Mouse (Mus musculus): ENCODE results near the gene Map3k1.

Map3k1 gene

DNA sequence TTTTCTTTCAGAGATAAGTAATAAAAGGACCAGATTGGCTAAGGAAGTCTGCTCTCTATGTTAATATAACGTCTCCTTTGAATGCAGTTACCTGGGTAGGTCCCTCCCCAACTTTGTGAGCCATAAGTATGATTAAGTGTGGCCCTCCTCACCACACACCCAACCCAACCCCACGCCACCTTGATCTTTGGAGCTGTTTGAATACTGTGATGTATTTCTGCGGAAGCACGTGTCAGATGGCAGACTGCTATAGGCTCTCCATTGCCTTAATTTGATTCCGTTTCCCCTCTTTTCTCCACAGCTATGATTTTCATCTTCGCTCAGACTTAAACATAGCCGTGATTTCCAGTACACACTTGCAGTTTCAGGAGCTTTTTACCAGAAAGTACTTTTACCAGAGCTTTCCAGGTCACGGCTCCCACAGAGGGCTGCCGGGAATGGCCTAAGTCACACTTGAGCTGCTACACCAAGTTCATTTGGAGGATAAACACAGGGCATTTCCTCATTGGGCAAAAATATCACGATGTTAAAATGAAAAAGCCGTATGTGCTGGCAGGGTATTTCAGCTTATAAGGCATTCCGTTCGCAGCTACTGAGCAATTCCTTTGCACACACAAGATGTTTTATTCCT, 2.3 kb upstream of the Map3k1 start:
- DNase-seq, result no peak

DNA sequence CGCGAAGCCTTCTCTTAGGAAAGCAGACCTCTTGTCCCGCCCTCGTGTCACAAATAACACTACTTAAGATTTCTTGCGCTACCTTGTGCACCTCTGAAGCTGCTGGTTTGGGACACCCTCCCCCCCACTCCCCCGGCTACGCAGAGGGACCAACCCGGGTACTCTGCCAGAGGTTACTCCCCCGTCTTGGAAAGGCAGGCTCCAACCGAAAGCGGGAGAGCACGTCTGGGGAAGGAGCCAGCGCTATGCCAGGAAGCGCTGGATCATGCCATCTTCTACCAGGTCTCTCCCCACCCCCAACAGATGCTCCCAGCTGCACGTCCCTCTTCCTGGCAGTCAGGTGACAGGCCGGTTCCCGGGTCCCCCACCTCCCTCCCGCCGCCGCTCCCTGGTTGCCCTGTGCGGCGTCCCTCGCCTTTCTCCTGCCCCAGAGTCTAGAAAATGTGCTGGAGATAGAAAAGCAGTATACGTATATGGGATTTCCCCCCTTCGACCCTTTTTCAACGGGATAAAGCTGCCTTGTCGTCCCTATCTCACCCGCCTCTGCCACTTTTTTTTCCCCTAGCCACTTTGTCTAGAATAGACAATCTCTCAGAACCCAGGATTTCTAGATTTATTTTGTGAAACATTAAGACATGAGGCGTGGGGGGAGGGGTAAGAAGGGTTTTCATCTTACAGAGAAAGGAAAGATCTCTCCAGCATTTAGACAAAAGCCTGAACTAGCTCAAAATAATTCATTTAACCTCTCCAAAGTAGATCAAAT, 854 bp upstream of the Map3k1 start:
- peak; percentile 66 for DNase-seq

DNA sequence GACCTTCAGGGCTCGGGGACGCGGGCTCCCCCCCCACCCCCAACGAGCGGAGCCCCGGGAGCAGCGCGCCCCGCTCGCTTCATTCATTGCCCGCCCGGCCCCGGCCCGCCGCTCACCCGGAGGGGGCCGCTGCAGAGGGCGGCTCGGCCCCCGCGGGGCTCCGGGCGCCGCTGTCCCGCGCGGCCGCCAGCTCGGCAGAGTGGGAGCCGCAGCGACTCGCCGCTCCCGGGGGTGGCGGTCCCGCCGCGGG, 481 bp downstream of the Map3k1 start:
- DNase-seq, result no peak

DNA sequence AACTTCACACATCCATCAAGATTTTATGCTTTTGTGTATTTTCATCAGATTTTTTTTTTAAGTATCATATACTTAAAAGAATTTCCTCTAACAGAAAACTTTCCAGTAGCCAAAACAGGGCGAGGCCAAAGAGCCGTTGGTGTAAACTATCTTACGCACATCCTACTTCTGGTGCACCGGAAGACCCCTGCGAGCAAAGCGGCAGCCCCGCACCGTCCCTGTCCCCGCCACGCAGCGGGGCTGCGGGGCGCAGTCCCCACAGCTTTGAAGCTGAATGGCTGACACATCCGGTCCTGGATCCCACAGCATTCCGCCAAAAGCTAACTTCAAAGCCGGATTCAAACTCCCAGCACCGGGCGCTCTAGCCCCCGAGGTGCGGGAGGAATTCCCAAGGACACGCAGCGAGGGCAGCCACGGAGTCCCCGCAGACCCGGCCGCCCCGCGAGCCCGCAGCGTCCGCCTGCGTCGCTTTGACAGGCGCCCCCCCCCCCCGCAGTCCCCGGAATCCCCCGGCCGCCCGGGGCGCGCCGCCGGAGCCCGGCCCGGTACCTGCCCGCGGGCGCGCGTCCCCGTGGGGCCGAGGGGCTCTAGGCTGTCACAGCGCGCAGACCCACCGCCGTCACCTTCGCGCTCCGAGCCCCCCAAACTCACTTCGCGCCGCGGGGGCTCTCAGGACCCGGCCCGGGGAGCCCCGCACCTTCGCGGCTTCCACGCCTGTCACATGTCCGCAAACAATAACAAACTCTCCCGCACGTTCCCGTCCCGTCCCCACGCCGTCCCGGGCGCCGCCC, 1.0 kb downstream of the Map3k1 start:
- DNase-seq, result peak; percentile 79

DNA sequence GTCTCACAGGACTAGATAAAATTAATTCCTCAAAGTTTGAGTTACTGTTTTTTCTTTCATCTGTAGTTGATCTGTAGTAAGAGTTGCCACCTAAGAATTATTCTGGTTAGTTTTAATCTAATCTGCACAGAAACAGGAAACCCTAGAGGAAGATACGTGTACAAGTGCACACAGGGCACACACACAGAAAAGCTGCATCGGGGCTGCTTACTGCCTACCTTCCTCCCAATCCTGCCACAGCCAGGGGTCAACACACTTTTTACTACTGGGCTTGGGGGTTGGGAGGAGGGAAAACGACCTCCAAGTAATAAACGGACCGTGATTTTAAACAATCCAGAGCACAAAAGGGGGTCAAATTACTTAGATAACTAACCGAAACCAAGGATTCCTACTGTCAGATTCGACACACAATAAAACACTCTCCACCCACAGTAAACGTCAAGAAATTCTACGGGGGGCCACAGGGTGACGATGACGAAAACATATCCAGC, 1.6 kb downstream of the Map3k1 start:
- peak; percentile 60 for DNase-seq

DNA sequence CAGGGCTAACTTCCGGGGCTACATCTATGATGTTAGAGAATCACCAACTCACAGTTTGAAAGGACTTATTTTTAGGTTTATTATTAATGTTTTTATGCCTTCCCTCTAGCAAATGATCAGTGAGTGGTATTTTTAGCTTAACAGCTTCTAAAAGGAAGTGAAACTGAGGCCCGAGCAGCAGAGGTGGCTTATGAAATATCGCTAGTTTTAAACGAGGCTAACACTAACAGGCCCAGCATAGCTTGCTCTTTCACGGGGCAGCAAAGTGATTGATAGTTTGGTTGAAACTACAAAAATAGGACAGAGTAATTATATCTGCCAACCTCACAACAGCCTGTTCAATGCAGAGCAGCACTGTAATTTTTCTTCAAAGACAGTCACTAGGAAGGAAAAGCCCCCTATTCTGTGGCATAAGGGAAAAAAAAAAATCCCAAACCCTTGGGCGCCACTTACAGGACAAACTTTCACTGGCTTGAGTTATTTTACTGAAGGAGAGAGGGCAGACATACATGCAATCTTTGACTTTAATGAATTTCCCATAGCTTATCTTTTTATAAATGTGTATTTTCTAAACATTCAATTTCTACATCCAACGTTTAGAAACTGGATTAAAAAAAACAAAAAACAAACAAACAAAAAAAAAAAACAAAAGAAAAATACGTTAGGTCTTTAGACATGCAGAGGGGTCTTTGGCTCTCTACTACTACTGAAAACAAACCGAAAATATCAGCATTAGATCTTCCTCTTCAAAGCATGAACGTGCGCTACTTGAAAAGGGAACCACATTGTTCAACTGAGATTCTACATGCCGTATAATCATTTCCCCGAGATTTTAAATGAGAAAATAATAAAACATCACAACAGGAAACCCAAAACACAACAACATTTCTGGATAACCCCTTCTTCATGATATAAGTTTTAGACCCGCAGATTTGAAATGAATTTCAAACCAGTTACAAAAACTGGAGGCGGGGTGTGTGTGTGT, 2.8 kb downstream of the Map3k1 start:
- DNase-seq, result no peak

DNA sequence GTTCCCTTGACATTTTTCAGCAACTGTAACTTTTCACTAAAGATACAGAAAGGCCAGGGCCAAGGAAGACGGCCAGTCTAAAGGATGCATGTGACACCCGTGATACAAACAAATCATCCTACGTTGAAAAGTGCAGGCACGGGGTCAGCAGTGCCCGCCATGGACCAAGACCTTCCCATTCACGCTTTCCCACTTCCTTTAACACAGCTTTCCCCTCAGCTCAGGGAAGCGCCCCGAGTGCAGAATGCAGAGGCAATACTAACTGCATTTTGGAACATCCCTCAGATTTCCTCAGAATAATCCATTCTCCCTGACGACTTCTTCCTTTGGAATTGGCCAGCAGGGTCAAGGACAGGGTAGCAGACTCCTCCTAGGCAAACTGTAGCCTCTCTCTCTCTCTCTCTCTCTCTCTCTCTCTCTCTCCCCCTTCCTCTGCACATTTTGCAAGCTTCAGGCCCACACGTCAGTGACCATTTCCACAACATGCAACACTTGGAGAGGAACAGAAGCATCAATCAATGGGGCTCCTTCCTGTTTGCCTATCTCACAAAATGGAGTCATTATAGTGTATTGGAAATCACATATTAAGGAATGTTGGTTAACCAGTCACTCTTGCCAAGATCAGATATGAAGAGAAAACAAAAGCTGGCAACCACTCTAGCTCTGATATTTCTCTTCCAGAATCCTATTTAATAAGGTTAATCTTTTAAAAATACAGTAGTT, 3.7 kb downstream of the Map3k1 start:
- no peak for DNase-seq

DNA sequence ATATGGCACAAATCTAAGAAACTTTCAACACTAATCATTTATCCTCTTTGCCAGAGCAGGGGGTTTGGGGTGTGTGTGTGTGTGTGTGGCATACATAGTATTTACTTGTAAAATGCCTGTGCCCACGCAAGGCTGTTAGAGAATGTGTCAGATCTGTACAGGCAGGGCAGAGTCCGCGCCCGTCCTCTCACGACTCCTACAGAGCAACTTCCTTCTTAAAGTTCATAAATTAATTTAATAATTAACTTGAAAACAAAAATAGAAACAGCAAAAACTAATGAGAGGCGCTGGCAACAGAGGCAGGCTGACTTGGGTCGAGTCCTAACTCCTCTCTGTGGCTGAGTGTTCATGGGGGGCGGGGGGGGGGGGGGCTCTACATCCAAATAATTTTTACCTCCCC, 4.6 kb downstream of the Map3k1 start:
- DNase-seq, result no peak

DNA sequence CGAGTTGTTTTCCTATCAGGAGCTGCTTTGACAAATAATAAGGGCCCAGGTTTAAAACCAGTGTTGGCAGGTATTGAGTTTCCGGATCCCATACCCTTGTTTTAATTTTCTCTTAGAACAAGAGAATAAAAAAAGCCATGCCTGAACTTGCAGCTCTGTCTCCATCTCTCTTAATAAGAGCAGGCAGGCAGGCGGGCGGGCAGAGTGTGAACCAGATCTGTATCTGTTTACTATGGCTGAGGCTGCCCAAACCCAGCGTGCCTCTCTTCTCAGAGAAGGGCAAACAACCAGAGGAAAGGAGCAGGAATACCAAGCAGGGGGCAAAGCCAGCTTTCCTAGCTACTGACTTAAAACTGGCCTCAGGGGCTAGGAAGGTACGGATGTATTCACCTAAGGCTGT, 5.3 kb downstream of the Map3k1 start:
- no peak for DNase-seq

DNA sequence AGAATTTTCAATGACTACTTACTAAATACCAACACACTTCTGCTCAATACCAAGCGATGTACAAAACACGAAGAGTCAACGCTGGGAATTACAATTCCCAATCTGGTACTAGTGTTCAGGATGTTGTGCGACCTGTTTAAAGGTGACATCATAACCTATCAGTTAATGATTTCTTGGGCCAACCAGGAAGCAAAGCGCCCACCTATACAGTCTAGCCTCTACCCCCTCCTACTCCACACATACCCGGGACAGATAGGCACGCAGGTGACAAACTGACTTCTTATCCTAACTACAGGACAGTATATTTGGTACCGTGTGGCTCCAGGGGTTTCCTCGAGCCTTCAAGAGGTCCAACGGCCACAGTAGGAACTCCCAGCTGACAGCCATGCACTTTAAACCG, 5.9 kb downstream of the Map3k1 start:
- no peak for DNase-seq

DNA sequence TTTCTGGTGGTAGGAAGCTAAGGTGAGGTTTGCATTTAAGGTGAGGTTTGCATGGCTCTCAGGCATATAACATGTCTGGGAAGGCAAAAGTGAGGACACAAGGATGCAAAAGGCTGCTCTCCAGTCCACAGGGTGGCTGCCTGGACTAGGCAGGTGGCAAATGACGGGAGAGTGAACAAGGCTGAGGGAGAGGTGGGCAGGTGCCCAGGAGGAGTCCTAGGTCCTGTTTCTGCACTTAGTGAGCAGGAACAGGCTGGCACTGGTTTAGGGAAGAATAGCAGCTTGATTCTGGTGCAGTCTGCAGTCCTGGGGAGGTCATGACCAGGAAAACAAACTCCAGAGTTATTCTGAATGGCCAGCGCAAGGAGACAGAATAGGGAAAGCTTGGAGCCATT, 6.5 kb downstream of the Map3k1 start:
- DNase-seq, result no peak

DNA sequence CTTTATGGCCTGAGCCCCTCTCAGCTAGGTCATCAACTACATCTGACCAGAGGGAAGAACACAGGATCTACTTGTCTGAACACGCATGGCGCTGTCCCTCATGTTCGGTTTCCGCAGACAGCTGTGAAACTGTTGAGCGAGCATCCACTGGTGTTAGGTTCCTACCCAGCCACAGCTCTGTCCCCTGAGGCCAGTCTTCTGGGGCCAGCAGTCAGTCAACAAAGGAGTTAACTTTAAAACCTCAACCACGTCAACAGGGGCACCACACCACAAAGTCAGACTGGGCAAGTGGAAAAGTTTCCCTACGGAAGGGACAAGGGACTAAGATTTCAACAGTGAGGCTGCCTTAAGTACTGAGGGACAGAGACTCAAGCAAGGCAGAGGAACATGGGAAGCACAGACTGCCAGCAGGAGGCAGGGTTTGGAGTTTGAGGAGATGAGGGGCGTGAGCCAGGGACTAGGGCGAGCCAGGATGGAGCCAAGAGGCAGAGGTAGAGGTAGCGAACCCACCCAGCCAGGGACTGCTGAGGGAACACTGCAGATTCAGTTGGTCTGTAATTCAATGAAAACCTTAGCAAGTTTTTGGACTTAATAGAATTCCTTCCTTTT, 7.0 kb downstream of the Map3k1 start:
- DNase-seq, result no peak

DNA sequence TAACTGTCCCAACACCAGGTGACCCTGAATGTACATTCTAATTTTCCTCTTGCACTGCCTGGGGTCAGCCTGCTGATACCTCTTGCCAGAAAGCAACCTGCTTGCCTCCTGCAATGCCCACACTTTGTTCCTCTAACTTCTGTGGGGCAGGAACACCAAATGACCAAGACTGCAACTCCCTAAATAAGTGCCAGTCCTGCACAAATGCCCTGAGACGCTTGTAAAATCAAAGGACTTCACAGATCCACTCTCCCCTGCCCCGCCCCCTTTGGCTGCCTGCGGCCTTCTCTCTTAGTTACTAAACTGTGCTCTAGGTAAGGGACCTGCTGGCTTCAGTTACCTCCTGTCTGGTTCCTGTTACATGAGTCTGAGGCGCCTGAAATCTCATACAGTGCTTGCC, 7.9 kb downstream of the Map3k1 start:
- no peak for DNase-seq

DNA sequence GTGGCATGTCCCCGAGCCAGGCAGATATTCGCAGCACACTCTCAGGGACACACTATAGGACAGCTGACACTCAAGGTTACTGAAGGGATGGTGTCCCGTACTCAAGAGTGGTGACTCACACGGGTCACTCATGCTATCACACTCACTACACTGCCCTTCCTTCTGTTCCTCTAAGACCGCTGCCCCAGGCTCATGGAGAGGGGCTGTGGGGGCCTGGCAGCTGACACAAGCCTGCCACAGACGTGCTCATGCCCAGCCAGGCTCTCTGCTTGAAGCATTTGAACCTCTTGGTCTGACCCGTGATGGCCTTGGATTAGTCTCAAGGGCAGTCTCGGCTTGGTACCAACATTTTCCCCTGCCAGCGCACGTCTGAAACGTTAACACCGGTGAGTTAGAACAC, 10.7 kb downstream of the Map3k1 start:
- no peak for DNase-seq

DNA sequence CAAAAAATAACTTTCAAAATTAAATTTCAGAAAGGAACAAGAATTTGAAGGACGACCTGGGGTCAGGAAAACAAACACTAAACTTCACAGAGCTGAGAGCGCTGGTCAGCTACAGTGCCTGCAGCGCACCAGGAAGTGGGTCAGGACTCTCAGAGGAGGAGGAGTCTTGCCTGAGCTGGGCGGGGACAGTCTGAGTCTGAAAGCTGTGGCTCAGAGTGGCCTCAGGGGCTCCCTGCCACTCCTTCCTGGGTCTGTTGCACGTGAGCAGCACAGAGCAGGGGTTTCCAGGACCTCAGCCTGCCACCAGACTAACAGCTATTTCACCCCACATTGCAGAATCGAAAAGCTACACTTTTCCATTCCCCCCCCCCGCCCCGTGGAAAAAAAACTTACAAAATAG, 11.8 kb downstream of the Map3k1 start:
- peak; percentile 79 for DNase-seq

DNA sequence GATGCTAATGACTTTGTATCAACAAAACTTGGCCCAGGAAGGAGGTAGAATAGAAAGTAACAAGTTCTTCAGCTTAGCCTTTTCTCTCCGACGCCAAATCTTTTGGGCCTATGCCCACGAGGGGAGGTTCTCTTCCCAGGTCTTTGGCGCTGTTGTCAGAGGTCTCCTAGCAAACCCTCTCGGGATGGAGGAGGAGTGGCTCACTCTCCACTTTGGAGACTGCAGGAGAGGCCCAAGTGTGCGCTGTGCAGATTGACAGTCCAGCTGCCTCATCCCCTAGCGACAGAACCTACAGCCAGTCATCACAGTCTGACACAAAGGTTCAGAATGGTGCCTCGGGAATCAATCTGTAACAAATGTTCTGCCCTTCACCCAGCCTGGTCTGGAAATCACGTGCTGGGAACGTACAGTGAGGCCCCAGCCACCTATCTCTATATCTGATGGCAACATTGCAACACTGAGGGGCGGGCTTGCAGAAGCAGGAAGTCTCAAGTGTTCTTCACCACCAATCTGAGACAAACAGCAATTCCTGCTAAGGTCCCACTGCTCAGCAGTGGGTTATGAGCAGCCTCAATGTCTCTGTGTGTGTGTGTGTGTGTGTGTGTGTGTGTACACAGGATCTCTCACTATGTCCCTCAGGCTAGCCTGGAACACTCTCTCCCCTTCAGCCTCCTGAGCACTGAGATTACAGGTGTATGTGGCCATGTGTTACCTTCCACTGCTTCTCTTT, 12.4 kb downstream of the Map3k1 start:
- DNase-seq, result peak; percentile 64

DNA sequence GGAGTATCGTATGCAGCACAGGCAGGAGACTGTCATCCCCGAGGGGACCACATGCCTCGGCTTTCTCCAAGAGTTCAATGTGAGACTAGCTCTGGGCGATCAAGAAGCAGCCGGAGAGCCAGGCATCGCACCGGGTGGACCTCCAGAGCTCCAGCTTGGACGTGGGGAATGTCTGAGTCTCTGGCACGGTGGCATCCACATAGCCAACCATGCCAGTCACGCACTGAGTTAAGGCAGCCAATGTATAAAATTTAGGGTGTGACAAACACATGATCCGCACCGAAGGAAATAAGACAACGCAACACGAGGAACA, 15.9 kb downstream of the Map3k1 start:
- no peak for DNase-seq

DNA sequence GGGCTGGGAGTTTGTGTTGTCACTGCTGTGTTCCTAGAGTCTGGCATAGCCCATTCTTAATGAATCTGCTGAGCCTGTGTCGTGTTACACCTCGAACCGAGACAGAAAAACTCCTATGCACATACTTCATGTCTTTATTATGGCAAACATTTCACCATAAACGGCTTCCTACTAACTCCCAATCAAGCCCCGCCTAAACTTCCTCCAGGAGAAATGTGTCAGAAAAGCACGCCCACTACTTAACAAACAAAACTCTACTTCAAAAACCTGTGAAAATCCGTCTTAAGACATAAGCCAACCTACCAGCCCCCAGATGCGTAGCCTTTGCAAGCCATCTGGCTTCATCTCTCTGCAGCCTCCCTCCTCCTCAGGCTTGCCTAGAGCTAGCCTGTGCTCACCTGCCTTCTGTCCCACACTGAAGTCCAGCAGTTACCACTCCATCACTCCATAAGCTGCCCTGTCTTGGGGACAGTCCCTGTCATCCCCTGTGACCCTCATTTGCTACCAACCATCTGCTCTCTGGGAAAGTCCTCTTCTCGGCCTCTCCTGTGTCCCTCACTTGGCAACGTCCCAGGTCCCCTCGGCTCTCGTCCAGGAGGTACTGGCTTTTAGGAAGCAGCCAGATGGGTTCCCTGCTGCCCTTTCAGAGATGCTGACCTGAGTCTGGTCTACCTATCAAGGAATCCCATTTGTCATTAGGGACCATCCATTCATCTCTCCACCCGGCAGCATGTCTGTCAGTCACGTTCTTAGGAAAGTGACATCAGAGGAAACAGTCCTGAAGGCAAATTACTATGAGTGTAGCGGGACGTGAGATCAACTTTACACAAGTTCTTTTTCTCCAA, 16.4 kb downstream of the Map3k1 start:
- no peak for DNase-seq

DNA sequence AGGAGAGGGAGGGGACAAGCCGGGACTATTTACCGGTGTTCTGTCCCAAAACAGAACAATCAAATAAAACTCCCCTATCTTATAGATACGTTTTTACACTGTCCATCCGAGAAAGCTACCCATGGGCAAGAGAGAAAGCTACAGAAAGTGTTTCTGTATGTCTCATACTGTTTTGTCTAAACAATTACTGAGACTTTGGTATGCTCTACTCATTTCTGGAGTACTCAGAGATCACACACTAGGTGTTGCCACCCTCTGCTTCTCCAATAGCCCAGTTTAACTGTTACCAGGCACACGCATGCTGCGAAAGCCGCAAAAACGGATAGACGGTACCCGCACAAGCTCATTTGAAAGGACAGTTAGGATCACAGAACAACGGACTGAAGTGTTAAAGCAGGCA, 17.2 kb downstream of the Map3k1 start:
- no peak for DNase-seq

DNA sequence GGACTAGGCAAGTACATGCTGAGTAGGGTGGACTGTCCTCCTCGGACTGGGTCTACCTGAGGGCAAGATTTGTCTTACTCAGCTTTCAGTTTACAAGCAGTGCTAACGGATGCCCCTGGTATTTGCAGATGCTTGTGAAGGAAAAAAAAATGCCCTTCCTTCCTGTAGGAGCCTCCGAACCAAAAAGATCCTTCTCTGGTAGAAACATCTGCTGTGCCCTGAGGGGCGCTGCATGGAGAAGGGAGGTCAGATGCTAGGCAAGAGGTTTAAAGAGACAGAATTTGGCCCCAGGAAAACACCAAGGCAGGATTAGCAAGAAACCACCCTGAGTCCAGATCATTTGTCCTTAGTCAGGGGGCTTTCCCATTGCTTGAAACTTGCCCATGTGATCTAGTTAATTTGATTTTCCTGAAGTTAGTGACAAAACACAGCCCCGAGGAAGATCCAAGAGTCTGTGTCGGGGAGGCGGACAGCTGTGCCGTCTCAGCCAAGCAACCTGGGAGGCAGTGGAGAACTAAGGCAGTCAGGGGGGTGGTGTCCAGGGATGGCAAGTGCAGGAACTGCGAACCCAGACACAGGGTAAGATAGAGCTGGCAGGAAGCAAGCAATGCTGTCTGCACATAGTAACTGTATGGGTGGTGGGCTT, 19.2 kb downstream of the Map3k1 start:
- no peak for DNase-seq
